Mouse (Mus musculus) embryonic fibroblast, embryonic 13.5 days (primary cell): ENCODE data around the gene P2ry6.

Experiments used
- CTCF ChIP-seq: IDR thresholded peaks from 2 replicates; pipeline ENCODE4 v1.5.1; 2011; ENCODE audit warnings: mild to moderate bottlenecking, control low read depth, low read length, moderate library complexity, borderline replicate concordance; ENCODE audit not compliant: insufficient read depth
- POLR2A ChIP-seq: IDR thresholded peaks from 2 replicates; pipeline ENCODE4 v1.6.1; 2011; ENCODE audit warnings: low read depth, mild to moderate bottlenecking, control low read depth, low read length, moderate library complexity

DNA sequence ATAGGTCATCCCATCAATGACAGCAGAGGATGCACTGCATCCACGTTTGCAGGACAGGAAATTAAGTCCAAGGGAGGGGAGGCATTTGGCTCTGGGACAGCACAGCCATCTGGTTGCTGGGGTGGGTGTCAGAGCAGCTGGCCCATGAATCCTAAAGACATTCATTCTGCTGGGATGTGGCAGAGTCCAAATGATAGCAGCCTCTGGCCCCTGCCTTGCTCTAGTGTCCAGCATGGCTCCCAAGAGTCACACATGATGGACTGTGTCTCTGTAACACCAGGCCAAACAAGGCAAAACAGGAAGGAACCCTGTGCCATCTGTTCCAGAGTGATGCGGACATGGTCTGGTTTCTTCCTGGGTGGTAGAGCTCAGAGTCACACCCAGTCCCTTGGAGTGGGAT, 22.5 kb downstream of the P2ry6 start:
- TF ChIP-seq CTCF (no peak), POLR2A (no peak)
